Mouse (Mus musculus): Measurements from ENCODE around the gene Trpv2.

GRCm38 (mm10) chr11:62601732-62602618 is 27.7 kb downstream of the Trpv2 start:
- TF ChIP-seq CTCF (IDR thresholded peaks at IDR 0.05; ENCODE audit: low read depth), result no peak
- TF ChIP-seq EP300 (IDR thresholded peaks at IDR 0.05; ENCODE audit: low read depth), result no peak

All from heart, postnatal 0 days (tissue).